Mouse (Mus musculus) midbrain, embryonic 11.5 days (tissue): Measurements from ENCODE around the gene Ndufa7. TPM values are rescaled to one million over a fixed set of nuclear protein-coding genes. Genes with fewer than 3 reads are reported as not detected.

Experiments
- ATAC-seq: fragments of 200-750 bp; cut with Nextera tagmentation; 2 replicates; pipeline ENCODE4 v1.8.0; 2017; ENCODE audit warnings: moderate TSS enrichment, moderate library complexity; ENCODE audit not compliant: low FRiP score
- DNase-seq: peaks from one replicate; pipeline ENCODE4 v3.0.0; 2015; ENCODE audit warnings: low spot score; ENCODE audit errors: missing footprints
- H3K27ac ChIP-seq: fragments of 300-500 bp; sonication (generic); 2 replicates; pipeline ENCODE4 v1.5.1; 2014; ENCODE audit warnings: low read depth, low read length
- H3K27me3 ChIP-seq: fragments of 300-500 bp; sonication (generic); 2 replicates; pipeline ENCODE4 v1.6.1; 2014; ENCODE audit warnings: mild to moderate bottlenecking, low read length, moderate library complexity, mixed read lengths; ENCODE audit not compliant: control insufficient read depth, insufficient read depth
- H3K36me3 ChIP-seq: fragments of 300-500 bp; sonication (generic); 2 replicates; pipeline ENCODE4 v1.6.1; 2014; ENCODE audit warnings: mild to moderate bottlenecking, low read length, moderate library complexity, mixed read lengths; ENCODE audit not compliant: control insufficient read depth, insufficient read depth
- H3K4me1 ChIP-seq: fragments of 300-500 bp; sonication (generic); 2 replicates; pipeline ENCODE4 v1.6.1; 2014; ENCODE audit warnings: low read length; ENCODE audit not compliant: control insufficient read depth, insufficient read depth
- H3K4me2 ChIP-seq: fragments of 300-500 bp; sonication (generic); 2 replicates; pipeline ENCODE4 v1.6.1; 2014; ENCODE audit warnings: mild to moderate bottlenecking, moderate library complexity
- H3K4me3 ChIP-seq: fragments of 300-500 bp; sonication (generic); 2 replicates; pipeline ENCODE4 v1.5.1; 2014; ENCODE audit warnings: low read depth, low read length
- H3K9ac ChIP-seq: fragments of 300-500 bp; sonication (generic); 2 replicates; pipeline ENCODE4 v1.6.1; 2014; ENCODE audit warnings: low read length
- H3K9me3 ChIP-seq: fragments of 300-500 bp; sonication (generic); 2 replicates; pipeline ENCODE4 v1.6.1; 2016; ENCODE audit warnings: low read length; ENCODE audit not compliant: control insufficient read depth
- WGBS: fragments of 180-500 bp; shearing (Covaris S2); extraction: QIAGEN DNeasy Blood & Tissue Kit; methylation state at CpG from one replicate; pipeline ENCODE4 v1.1.7; 2014; 5-methylcytosine and 5-hydroxymethylcytosine counted together
- polyA plus RNA-seq: library from polyadenylated mRNA; unstranded; fragments of >200 nt; fragmentation: Nextera tagmentation; extraction: Ambion mirVana; gene quantifications from 2 replicates; pipeline ENCODE4 v1.2.1, GENCODE M21; 2014

Gene Ndufa7
- 408 and 456 TPM in 2 replicates for polyA plus RNA-seq

GRCm38 (mm10) chr17:33824084-33824996, at the start of gene Ndufa7, which contains the start of gene Rps28:
Ndufa7 (plus strand) TSS chr17:33824572.
Rps28 (minus strand) TSS chr17:33824562.
- WGBS, result under 1% methylated on average over 51 of the region's 51 CpGs
- H3K4me1 ChIP-seq, result peaks cover 16% of the 10 kb centered on the region
- peaks cover 23% of the 10 kb centered on the region; the same call in 1 of the 2 replicates for H3K36me3 ChIP-seq
- peak within 1 kb of the TSS; percentile 86 for H3K9ac ChIP-seq
- DNase-seq (peak; percentile 100), ATAC-seq (peak; percentile 94)
- H3K27ac ChIP-seq, result peak within 1 kb of the TSS; percentile 52; the same call in 1 of the 2 replicates
- peak within 1 kb of the TSS; percentile 79 for H3K4me3 ChIP-seq
- H3K27me3 ChIP-seq, result no peaks in the 10 kb centered on the region
- H3K9me3 ChIP-seq, result no peaks in the 10 kb centered on the region
- H3K4me2 ChIP-seq, result peak within 1 kb of the TSS; percentile 62

- WGBS, result 91% methylated on average over 8 of the region's 8 CpGs
- no peak overlapping the region for H3K4me2 ChIP-seq
- no peak overlapping the region for H3K4me3 ChIP-seq
- no peak overlapping the region for H3K9ac ChIP-seq
- no peaks in the 10 kb centered on the region for H3K27me3 ChIP-seq
- no peak for ATAC-seq
- DNase-seq, result no peak
- H3K27ac ChIP-seq, result no peak overlapping the region
- H3K4me1 ChIP-seq, result no peaks in the 10 kb centered on the region
- H3K9me3 ChIP-seq, result no peaks in the 10 kb centered on the region
- H3K36me3 ChIP-seq, result no peaks in the 10 kb centered on the region
These were observed 49.7 kb upstream of the Ndufa7 start for GRCm38 (mm10) chr17:33774573-33775155.

- ATAC-seq (no peak), DNase-seq (no peak)
- WGBS, result 99% methylated on average over 4 of the region's 4 CpGs
These were observed 49.1 kb upstream of the Ndufa7 start for GRCm38 (mm10) chr17:33775287-33775686.

GRCm38 (mm10) chr17:33779271-33779966, 45.0 kb upstream of the Ndufa7 start:
- no peak for DNase-seq
- no peak for ATAC-seq
- WGBS, result 68% methylated on average over 9 of the region's 9 CpGs

More at GRCm38 (mm10) chr17:33775287-33775686, 49.1 kb upstream of the Ndufa7 start:
- no peaks in the 10 kb centered on the region for H3K4me1 ChIP-seq
- no peaks in the 10 kb centered on the region for H3K9me3 ChIP-seq
- H3K27ac ChIP-seq, result no peak overlapping the region
- H3K4me3 ChIP-seq, result no peak overlapping the region
- no peaks in the 10 kb centered on the region for H3K27me3 ChIP-seq
- no peaks in the 10 kb centered on the region for H3K36me3 ChIP-seq
- no peak overlapping the region for H3K9ac ChIP-seq
- H3K4me2 ChIP-seq, result no peak overlapping the region

GRCm38 (mm10) chr17:33779967-33780295, 44.4 kb upstream of the Ndufa7 start:
- DNase-seq, result no peak

More at GRCm38 (mm10) chr17:33779271-33779966, 45.0 kb upstream of the Ndufa7 start:
- no peak overlapping the region for H3K4me3 ChIP-seq
- no peak overlapping the region for H3K9ac ChIP-seq
- H3K27me3 ChIP-seq, result no peaks in the 10 kb centered on the region
- H3K36me3 ChIP-seq, result no peaks in the 10 kb centered on the region
- peaks cover 5% of the 10 kb centered on the region for H3K4me1 ChIP-seq
- H3K4me2 ChIP-seq, result no peak overlapping the region
- no peaks in the 10 kb centered on the region for H3K9me3 ChIP-seq
- H3K27ac ChIP-seq, result no peak overlapping the region

GRCm38 (mm10) chr17:33780431-33780830, 43.9 kb upstream of the Ndufa7 start:
- H3K9me3 ChIP-seq, result no peaks in the 10 kb centered on the region
- H3K27me3 ChIP-seq, result no peaks in the 10 kb centered on the region
- no peaks in the 10 kb centered on the region for H3K36me3 ChIP-seq
- no peak overlapping the region for H3K27ac ChIP-seq
- WGBS, result 93% methylated on average over 5 of the region's 5 CpGs
- peaks cover 5% of the 10 kb centered on the region for H3K4me1 ChIP-seq
- ATAC-seq (no peak), DNase-seq (no peak)
- H3K9ac ChIP-seq, result no peak overlapping the region
- peak overlapping the region; percentile 72; the same call in 1 of the 2 replicates for H3K4me2 ChIP-seq
- no peak overlapping the region for H3K4me3 ChIP-seq

More at GRCm38 (mm10) chr17:33779967-33780295, 44.4 kb upstream of the Ndufa7 start:
- no peaks in the 10 kb centered on the region for H3K36me3 ChIP-seq
- no peak overlapping the region for H3K4me2 ChIP-seq
- WGBS, result 89% methylated on average over 5 of the region's 5 CpGs
- no peak for ATAC-seq
- no peaks in the 10 kb centered on the region for H3K27me3 ChIP-seq
- no peak overlapping the region for H3K9ac ChIP-seq
- H3K4me3 ChIP-seq, result no peak overlapping the region
- H3K27ac ChIP-seq, result no peak overlapping the region
- peaks cover 5% of the 10 kb centered on the region for H3K4me1 ChIP-seq
- no peaks in the 10 kb centered on the region for H3K9me3 ChIP-seq

GRCm38 (mm10) chr17:33781124-33781977, 43.0 kb upstream of the Ndufa7 start, which contains the start of gene Angptl4:
Angptl4 (minus strand) TSS chr17:33781830.
- Histone ChIP-seq H3K9ac (peak within 1 kb of the TSS; percentile 58), H3K4me1 (peaks cover 5% of the 10 kb centered on the region)

GRCm38 (mm10) chr17:33782067-33782466, 42.3 kb upstream of the Ndufa7 start:
- Histone ChIP-seq H3K4me1 (peaks cover 5% of the 10 kb centered on the region), H3K27ac (no peak overlapping the region), H3K36me3 (no peaks in the 10 kb centered on the region), H3K9me3 (no peaks in the 10 kb centered on the region), H3K9ac (peak overlapping the region; percentile 58), H3K4me2 (peak overlapping the region; percentile 72; the same call in 1 of the 2 replicates), H3K4me3 (peak overlapping the region; percentile 39; the same call in 1 of the 2 replicates), H3K27me3 (no peaks in the 10 kb centered on the region)
- ATAC-seq (no peak), DNase-seq (no peak)
- WGBS, result 33% methylated on average over 4 of the region's 4 CpGs

More at GRCm38 (mm10) chr17:33781124-33781977, 43.0 kb upstream of the Ndufa7 start, which contains the start of gene Angptl4:
- 3% methylated on average over 49 of the region's 50 CpGs for WGBS
- peak; percentile 94 for DNase-seq
- Histone ChIP-seq H3K27ac (no peak within 1 kb of the TSS), H3K27me3 (no peaks in the 10 kb centered on the region), H3K4me2 (peak within 1 kb of the TSS; percentile 72), H3K9me3 (no peaks in the 10 kb centered on the region), H3K4me3 (peak within 1 kb of the TSS; percentile 39), H3K36me3 (no peaks in the 10 kb centered on the region)
- peak; percentile 93 for ATAC-seq
